Mouse (Mus musculus) hindbrain, postnatal 0 days (tissue): ENCODE measurements around the gene Inpp4b. TPM values are rescaled to one million over a fixed set of nuclear protein-coding genes. Genes with fewer than 3 reads are reported as not detected.

Experiments
- ATAC-seq: fragments of 200-750 bp; cut with Nextera tagmentation; 2 replicates; pipeline ENCODE4 v1.8.0; 2017; ENCODE audit warnings: mild to moderate bottlenecking, moderate TSS enrichment, moderate library complexity
- DNase-seq: peaks from one replicate; pipeline ENCODE4 v3.0.0-alpha.2; 2015; ENCODE audit warnings: low spot score
- H3K27ac ChIP-seq: fragments of 300-500 bp; sonication (generic); 2 replicates; pipeline ENCODE4 v1.5.1; 2014; ENCODE audit warnings: mild to moderate bottlenecking
- H3K27me3 ChIP-seq: fragments of 300-500 bp; sonication (generic); 2 replicates; pipeline ENCODE4 v1.6.1; 2014; ENCODE audit warnings: low read length, mixed read lengths; ENCODE audit not compliant: insufficient read depth
- H3K36me3 ChIP-seq: fragments of 300-500 bp; sonication (generic); 2 replicates; pipeline ENCODE4 v1.6.1; 2014; ENCODE audit warnings: low read length, mixed read lengths; ENCODE audit not compliant: insufficient read depth
- H3K4me1 ChIP-seq: fragments of 300-500 bp; sonication (generic); 2 replicates; pipeline ENCODE4 v1.6.1; 2014; ENCODE audit warnings: antibody characterized with exemption, low read length, mixed read lengths; ENCODE audit not compliant: insufficient read depth
- H3K4me2 ChIP-seq: fragments of 300-500 bp; sonication (generic); 2 replicates; pipeline ENCODE4 v1.6.1; 2014; ENCODE audit warnings: low read depth, mild to moderate bottlenecking, low read length, moderate library complexity, mixed read lengths
- H3K4me3 ChIP-seq: fragments of 300-500 bp; sonication (generic); 2 replicates; pipeline ENCODE4 v1.5.1; 2014; ENCODE audit warnings: low read length
- H3K9ac ChIP-seq: fragments of 300-500 bp; sonication (generic); replicated peaks from 2 replicates; pipeline ENCODE4 v1.6.1; 2014; ENCODE audit warnings: mild to moderate bottlenecking, low read length, moderate library complexity, mixed read lengths
- H3K9me3 ChIP-seq: fragments of 300-500 bp; sonication (generic); 2 replicates; pipeline ENCODE4 v1.6.1; 2016; ENCODE audit warnings: low read length, mixed read lengths
- CTCF ChIP-seq: IDR thresholded peaks from 2 replicates; pipeline ENCODE4 v1.5.1; 2016; ENCODE audit warnings: antibody characterized with exemption, control low read depth, low read depth
- WGBS: fragments of 180-500 bp; shearing (Covaris S2); extraction: QIAGEN DNeasy Blood & Tissue Kit; methylation state at CpG from one replicate; pipeline ENCODE4 v1.1.7; 2014; 5-methylcytosine and 5-hydroxymethylcytosine counted together
- polyA plus RNA-seq: library from polyadenylated mRNA; unstranded; fragments of >200 nt; fragmentation: Nextera tagmentation; extraction: Ambion mirVana; gene quantifications from 2 replicates; pipeline ENCODE4 v1.2.1, GENCODE M21; 2015
- total RNA-seq: library from RNA; depleted of rRNA; stranded (reverse); fragments of >200 nt; gene quantifications from 2 replicates; pipeline ENCODE4 v1.2.3, GENCODE M21; 2014

Inpp4b gene
- total and polyA plus RNA-seq, 2 experiments from 2014 or later, result 8.1 to 8.2 TPM

DNA sequence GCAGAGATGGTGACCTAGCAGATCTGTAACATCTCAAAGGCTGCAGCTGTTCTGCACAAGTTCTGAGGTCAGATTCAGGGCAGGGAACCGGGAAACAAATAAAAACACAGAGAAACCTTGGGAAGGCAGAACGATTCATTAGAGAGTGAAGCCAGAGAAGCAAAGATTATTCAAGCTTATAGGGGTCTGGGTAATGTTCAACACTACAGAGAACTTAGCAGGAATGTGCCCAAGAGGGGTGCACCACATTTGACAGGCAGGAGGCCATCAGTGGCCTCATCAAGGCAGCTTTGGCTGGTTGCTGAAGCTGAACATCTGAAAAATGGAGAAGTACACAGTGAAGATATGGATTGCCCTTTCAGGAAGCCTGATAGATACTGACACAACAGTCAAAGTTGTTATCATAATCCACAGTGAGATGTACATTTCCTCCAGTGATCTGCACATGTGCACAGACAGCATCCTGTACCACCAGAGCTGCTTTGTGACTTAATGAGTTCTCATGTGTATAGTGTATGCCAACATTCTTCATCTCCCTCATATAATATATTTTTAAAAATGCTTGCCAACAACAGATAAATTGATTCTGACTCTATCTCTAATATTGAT lies 148.8 kb downstream of the Inpp4b start:
- Histone ChIP-seq H3K4me2 (no peak overlapping the region), H3K4me1 (no peaks in the 10 kb centered on the region), H3K4me3 (no peak overlapping the region), H3K27me3 (no peaks in the 10 kb centered on the region), H3K9me3 (no peaks in the 10 kb centered on the region), H3K27ac (no peak overlapping the region), H3K36me3 (no peaks in the 10 kb centered on the region), H3K9ac (no peak overlapping the region)
- TF ChIP-seq CTCF, result no peak
- DNase-seq, result no peak
- no peak for ATAC-seq
- WGBS, result 81% methylated on average over 2 of the region's 2 CpGs

DNA sequence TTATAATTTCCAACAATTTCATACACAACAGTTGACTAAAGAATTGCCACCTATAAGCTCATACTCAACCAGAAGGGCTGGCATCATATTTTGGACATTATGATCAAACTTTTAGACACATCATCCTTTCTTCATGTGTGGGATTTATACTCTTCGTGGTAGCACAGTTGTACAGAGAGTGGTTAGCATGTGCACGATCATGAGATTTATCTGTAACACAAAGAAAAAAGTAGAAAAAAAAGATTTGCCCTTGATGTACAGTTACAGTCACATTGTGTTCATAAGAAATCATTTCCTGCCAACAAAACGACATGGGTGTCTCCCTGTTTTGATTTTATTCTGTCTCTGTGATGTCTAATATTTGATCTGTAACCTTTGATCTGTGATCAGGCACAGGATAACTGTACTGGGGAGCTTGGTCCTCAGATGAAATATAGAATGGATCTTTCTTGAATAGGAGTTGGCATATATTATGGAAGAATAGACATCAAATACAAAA lies 149.4 kb downstream of the Inpp4b start:
- H3K9ac ChIP-seq, result no peak overlapping the region
- no peak overlapping the region for H3K4me3 ChIP-seq
- WGBS, result 76% methylated on average over 3 of the region's 3 CpGs
- no peak for TF ChIP-seq CTCF
- DNase-seq, result no peak
- no peak overlapping the region for H3K27ac ChIP-seq
- no peaks in the 10 kb centered on the region for H3K9me3 ChIP-seq
- H3K4me1 ChIP-seq, result no peaks in the 10 kb centered on the region
- H3K4me2 ChIP-seq, result no peak overlapping the region
- H3K27me3 ChIP-seq, result no peaks in the 10 kb centered on the region
- H3K36me3 ChIP-seq, result no peaks in the 10 kb centered on the region
- no peak for ATAC-seq

DNA sequence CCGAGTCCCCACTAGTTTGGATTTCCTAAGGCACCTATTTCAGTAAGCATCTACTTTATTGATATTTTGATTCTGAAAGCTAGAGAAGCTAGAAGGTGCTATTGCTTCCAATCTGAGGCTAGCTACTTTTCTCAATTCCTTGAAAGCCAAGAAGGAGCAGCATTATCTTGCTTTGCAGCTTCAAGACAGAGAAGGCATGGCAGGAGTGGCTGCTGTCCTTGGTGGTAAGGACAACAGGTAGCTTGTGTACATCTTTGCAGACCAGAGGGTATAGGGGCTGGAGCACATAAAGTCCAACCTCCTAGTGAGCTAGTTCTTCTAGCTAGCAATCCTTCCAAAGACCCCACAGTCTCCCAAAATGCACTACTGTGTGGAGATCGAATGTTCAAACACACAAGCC lies 152.5 kb downstream of the Inpp4b start:
- H3K4me3 ChIP-seq, result no peak overlapping the region
- H3K36me3 ChIP-seq, result no peaks in the 10 kb centered on the region
- no peak overlapping the region for H3K4me2 ChIP-seq
- no peak for TF ChIP-seq CTCF
- H3K4me1 ChIP-seq, result no peaks in the 10 kb centered on the region
- 96% methylated on average over 2 of the region's 2 CpGs for WGBS
- no peak overlapping the region for H3K27ac ChIP-seq
- H3K27me3 ChIP-seq, result no peaks in the 10 kb centered on the region
- no peak overlapping the region for H3K9ac ChIP-seq
- ATAC-seq (no peak), DNase-seq (no peak)
- no peaks in the 10 kb centered on the region for H3K9me3 ChIP-seq

DNA sequence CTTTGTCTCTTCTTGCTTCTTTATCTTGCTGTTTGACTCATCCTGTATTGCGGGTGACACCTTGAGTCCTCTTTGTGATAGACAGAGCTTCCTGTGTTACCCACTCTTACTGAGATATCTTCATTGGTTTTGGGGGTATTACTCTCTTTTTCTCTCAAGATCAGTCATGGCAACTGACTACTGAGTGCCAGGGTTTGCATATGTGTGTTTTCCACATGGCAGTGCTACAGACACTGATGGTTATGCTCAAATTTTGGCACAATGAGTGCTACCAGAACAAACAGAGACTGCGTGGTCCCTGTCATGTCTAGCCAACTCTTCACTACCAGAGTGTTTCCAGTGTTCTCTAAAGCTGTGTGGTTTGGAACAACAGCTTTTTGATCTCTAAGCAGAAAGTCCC lies 155.3 kb downstream of the Inpp4b start:
- DNase-seq (no peak), ATAC-seq (no peak)
- H3K9ac ChIP-seq, result no peak overlapping the region
- H3K4me2 ChIP-seq, result no peak overlapping the region
- TF ChIP-seq CTCF, result no peak
- H3K4me1 ChIP-seq, result no peaks in the 10 kb centered on the region
- H3K9me3 ChIP-seq, result no peaks in the 10 kb centered on the region
- H3K36me3 ChIP-seq, result no peaks in the 10 kb centered on the region
- H3K4me3 ChIP-seq, result no peak overlapping the region
- 77% methylated on average over 2 of the region's 2 CpGs for WGBS
- no peaks in the 10 kb centered on the region for H3K27me3 ChIP-seq
- H3K27ac ChIP-seq, result no peak overlapping the region

DNA sequence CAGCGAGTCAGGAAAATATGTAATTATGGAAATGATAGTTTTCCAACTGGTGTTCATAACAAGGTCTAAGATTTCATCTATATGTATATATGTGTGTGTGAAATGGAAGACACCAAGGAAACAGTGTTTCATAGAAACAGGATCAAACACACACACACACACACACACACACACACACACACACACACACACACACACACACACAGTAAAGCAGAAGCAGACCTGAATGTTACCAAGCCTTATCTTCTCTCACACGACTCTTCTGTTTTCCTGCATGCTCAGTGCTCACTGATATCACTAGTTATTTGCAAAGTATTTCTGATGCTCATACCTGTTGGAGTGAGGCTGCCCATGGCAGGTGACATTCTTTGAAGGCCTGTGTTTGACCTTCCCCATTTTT lies 159.9 kb downstream of the Inpp4b start:
- ATAC-seq, result no peak
- no peaks in the 10 kb centered on the region for H3K27me3 ChIP-seq
- no peaks in the 10 kb centered on the region for H3K9me3 ChIP-seq
- 87% methylated on average over 2 of the region's 2 CpGs for whole genome bisulfite sequencing
- no peaks in the 10 kb centered on the region for H3K4me1 ChIP-seq
- H3K4me3 ChIP-seq, result no peak overlapping the region
- no peak overlapping the region for H3K9ac ChIP-seq
- TF ChIP-seq CTCF, result no peak
- no peaks in the 10 kb centered on the region for H3K36me3 ChIP-seq
- H3K4me2 ChIP-seq, result no peak overlapping the region
- H3K27ac ChIP-seq, result no peak overlapping the region
- DNase-seq, result no peak

DNA sequence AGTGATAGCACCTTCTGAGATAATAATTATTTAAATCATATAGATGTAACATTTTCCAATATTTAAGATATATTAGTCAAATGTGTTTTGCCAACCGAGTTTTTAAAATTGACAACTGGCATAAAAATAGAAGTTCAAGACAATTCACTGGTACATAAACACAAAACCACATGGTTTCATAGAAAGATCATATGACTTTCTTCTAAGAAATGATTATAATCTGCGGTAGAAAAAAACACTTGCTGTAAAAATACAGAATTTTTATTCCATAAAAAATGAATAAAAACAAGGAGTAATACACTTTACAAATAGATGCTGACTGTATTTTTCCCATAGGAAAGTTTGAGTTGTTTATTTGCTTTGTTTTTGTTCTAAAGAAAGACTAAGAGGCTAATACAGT lies 160.6 kb downstream of the Inpp4b start:
- Histone ChIP-seq H3K4me2 (no peak overlapping the region), H3K9ac (no peak overlapping the region), H3K9me3 (no peaks in the 10 kb centered on the region), H3K36me3 (no peaks in the 10 kb centered on the region), H3K4me3 (no peak overlapping the region), H3K27me3 (no peaks in the 10 kb centered on the region), H3K4me1 (no peaks in the 10 kb centered on the region), H3K27ac (no peak overlapping the region)
- TF ChIP-seq CTCF, result no peak
- ATAC-seq (no peak), DNase-seq (no peak)
- WGBS, result 87% methylated on average over 2 of the region's 2 CpGs

DNA sequence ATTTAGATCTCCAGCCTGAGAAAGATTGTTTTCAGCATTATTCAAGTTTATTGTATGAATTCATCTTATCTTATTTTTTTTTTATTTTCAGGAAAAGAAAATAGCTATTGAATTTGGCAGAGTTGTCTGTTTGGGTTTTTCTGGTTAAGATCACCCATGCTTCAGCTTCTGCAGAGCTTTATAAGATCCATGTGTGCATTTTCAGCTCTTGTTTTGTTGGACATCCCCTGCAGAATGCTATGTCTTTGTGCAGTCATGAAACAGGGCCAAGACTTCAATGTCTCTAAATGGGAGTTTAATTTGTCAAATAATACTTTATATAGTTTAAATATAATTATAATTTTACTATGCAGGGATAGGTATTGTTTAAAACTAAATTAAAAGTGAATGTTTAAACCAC lies 170.5 kb downstream of the Inpp4b start:
- H3K27me3 ChIP-seq, result no peaks in the 10 kb centered on the region
- H3K9ac ChIP-seq, result no peak overlapping the region
- no peaks in the 10 kb centered on the region for H3K4me1 ChIP-seq
- no peak for TF ChIP-seq CTCF
- no peaks in the 10 kb centered on the region for H3K9me3 ChIP-seq
- H3K4me3 ChIP-seq, result no peak overlapping the region
- H3K36me3 ChIP-seq, result no peaks in the 10 kb centered on the region
- DNase-seq (no peak), ATAC-seq (no peak)
- H3K4me2 ChIP-seq, result no peak overlapping the region
- no peak overlapping the region for H3K27ac ChIP-seq
